Mouse (Mus musculus) left cerebral cortex, postnatal 4 days (tissue): ENCODE measurements around the gene Tsr1. TPM values are rescaled to one million over a fixed set of nuclear protein-coding genes. Genes with fewer than 3 reads are reported as not detected.

Experiments used
- microRNA-seq: library from miRNA; unstranded; fragments of <30 nt; microRNA quantifications from one replicate; pipeline ENCODE4 v1.2.0, GENCODE M21; 2022
- total RNA-seq, 2 experiments: library from RNA; stranded (reverse); gene quantifications; 2 replicates each; pipeline ENCODE4 v1.2.3; 2021

Gene Tsr1
- total RNA-seq, 2 experiments from 2014 or later = 37.7 to 42.4 TPM

Small RNA genes within 50 kb of the gene (microRNA-seq; reads per million reads assigned to microRNA genes)
- 3.6 reads per million, percentile 6 among the genes with 10 or more reads in this experiment for gene Mir6926

Other genes starting within 250 kb of the Tsr1 start
- gene Cluh, start 248.6 kb upstream of the Tsr1 start, total RNA-seq = 10 to 100 TPM; 45.8 to 47.9 TPM
- 100 to 1,000 TPM; 393 to 420 TPM for gene Pafah1b1, start 173.4 kb upstream of the Tsr1 start, total RNA-seq
- gene Mettl16, start 127.2 kb upstream of the Tsr1 start, total RNA-seq = 10 to 100 TPM; 23.0 to 25.5 TPM
- 10 to 100 TPM; 36.7 to 36.8 TPM for gene Mnt, start 67.2 kb upstream of the Tsr1 start, total RNA-seq
- gene Sgsm2, start 1.0 kb upstream of the Tsr1 start, total RNA-seq = 10 to 100 TPM; 65.3 to 72.8 TPM
- 10 to 100 TPM; 30.5 to 31.2 TPM for gene Smg6, start 27.8 kb downstream of the Tsr1 start, total RNA-seq
- 10 to 100 TPM; 65.6 to 66.2 TPM for gene Srr, start 27.9 kb downstream of the Tsr1 start, total RNA-seq